Comparison of ENCODE assay signal across 9 mouse cellular contexts in the genomic region with DNA sequence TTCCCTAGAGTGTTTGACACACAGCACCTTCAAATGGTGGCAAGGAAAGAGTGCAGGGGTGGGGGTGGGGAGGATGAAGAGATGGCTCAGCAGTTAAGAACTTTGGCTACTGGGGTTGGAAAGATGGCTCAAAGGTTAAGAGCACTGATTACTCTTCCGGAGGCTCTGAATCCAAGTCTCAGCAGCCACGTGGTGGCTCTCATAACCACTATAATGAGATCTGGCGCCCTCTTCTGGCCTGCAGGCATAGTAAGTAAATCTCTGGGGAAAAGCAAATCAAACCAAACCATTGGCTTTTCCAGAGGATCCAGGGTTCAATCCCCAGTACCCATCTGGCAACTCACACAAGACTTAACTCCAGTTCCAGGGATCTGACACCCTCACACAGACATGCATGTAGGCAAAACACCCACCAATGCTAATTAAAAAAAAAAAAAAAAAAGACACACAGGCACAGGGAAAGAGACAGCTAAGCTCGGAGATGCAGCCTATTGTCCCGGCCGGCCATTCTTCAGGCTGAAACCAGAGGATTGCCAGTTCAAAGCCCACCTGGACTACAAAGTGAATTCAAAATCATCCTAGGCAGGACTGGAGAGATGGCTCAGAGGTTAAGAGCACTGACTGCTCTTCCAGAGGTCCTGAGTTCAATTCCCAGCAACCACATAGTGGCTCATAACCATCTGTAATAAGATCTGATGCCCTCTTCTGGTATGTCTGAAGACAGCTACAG. TPM values are rescaled to one million over a fixed set of nuclear protein-coding genes. Genes with fewer than 3 reads are reported as not detected.
DNase-seq lines count a peak whose midpoint lies in the region; ATAC-seq and TF ChIP-seq lines count a peak whose summit lies in the region.
"Had no signal": no experiment of that assay in that cellular context is flagged by ENCODE, and none has a peak within 500 bp of the region (broad histone marks: within the 10 kb centered on the region; RNA-seq: fewer than 3 reads in every experiment).

No protein-coding gene starts in this region.

- no peak for TF ChIP-seq POLR2A in heart, adult 2 months (IDR thresholded peaks at IDR 0.05; ENCODE audit: insufficient read depth, low read depth, low read length)

- no peak overlapping the region for H3K4me3 ChIP-seq in heart, adult 2 months
- H3K4me3 ChIP-seq in heart, embryonic 10.5 days: no peak overlapping the region
- H3K4me3 ChIP-seq in intestine, postnatal 0 days (ENCODE audit: low read depth, low read length): no peak overlapping the region
- H3K4me3 ChIP-seq: lung, embryonic 15.5 days had no signal

- peak; percentile 73 for TF ChIP-seq CTCF in heart, adult 2 months (IDR thresholded peaks at IDR 0.05)
- TF ChIP-seq CTCF in intestine, postnatal 0 days (IDR thresholded peaks at IDR 0.05; ENCODE audit: low read depth): peak; percentile 79

- H3K9me3 ChIP-seq in heart, embryonic 10.5 days: no peaks in the 10 kb centered on the region
- H3K9me3 ChIP-seq in intestine, postnatal 0 days (ENCODE audit: control insufficient read depth): no peaks in the 10 kb centered on the region
- H3K9me3 ChIP-seq: lung, embryonic 15.5 days had no signal

- no peak overlapping the region for H3K27ac ChIP-seq in heart, adult 2 months
- no peak overlapping the region for H3K27ac ChIP-seq in heart, embryonic 10.5 days
- H3K27ac ChIP-seq in intestine, postnatal 0 days (ENCODE audit: low read depth, low read length): no peak overlapping the region
- H3K27ac ChIP-seq: lung, embryonic 15.5 days had no signal

- H3K27me3 ChIP-seq in heart, adult 2 months (ENCODE audit: control insufficient read depth, insufficient read depth, low read length): no peaks in the 10 kb centered on the region
- H3K27me3 ChIP-seq in heart, embryonic 10.5 days (ENCODE audit: insufficient read depth, poor library complexity, severe bottlenecking): peaks cover 38% of the 10 kb centered on the region
- peaks cover 36% of the 10 kb centered on the region for H3K27me3 ChIP-seq in intestine, postnatal 0 days (replicated peaks; ENCODE audit: control insufficient read depth, insufficient read depth, low read length)

- H3K4me2 ChIP-seq in intestine, postnatal 0 days (replicated peaks; ENCODE audit: low read depth): no peak overlapping the region
- H3K4me2 ChIP-seq: lung, embryonic 15.5 days had no signal

- WGBS in heart, adult 2 months: 42% methylated on average over 6 of the region's 6 CpGs
- 45% methylated on average over 6 of the region's 6 CpGs for WGBS in heart, embryonic 10.5 days
- 47% methylated on average over 6 of the region's 6 CpGs for WGBS in intestine, postnatal 0 days

- H3K4me1 ChIP-seq in heart, adult 2 months (ENCODE audit: control insufficient read depth, insufficient read depth, low read length): 0 out of 2 replicates have a peak, but pooled peaks cover 3% of the 10 kb centered on the region
- H3K4me1 ChIP-seq in heart, embryonic 10.5 days: peaks cover 17% of the 10 kb centered on the region
- no peaks in the 10 kb centered on the region for H3K4me1 ChIP-seq in intestine, postnatal 0 days (replicated peaks; ENCODE audit: control insufficient read depth, insufficient read depth, low read length)

- no peaks in the 10 kb centered on the region for H3K79me2 ChIP-seq in heart, adult 2 months (replicated peaks; ENCODE audit: control insufficient read depth, insufficient read depth, low read length)

- H3K9ac ChIP-seq in heart, adult 2 months (ENCODE audit: low read depth, low read length): no peak overlapping the region
- H3K9ac ChIP-seq in intestine, postnatal 0 days (ENCODE audit: low read depth, low read length): no peak overlapping the region
- H3K9ac ChIP-seq: lung, embryonic 15.5 days had no signal

- intact Hi-C loops in heart, adult 2 months (cut with DNase I): no loop called here

- H3K36me3 ChIP-seq in heart, adult 2 months (ENCODE audit: control insufficient read depth, insufficient read depth, low read length): no peaks in the 10 kb centered on the region
- H3K36me3 ChIP-seq in heart, embryonic 10.5 days: no peaks in the 10 kb centered on the region
- H3K36me3 ChIP-seq in intestine, postnatal 0 days (ENCODE audit: control insufficient read depth, insufficient read depth): no peaks in the 10 kb centered on the region
- H3K36me3 ChIP-seq: lung, embryonic 15.5 days had no signal

- TF ChIP-seq EP300 in heart, adult 2 months (IDR thresholded peaks at IDR 0.05; ENCODE audit: insufficient read depth, low read depth, low read length): no peak

- DNase-seq in heart, adult 2 months: peak; percentile 45 to 56
- no peak for DNase-seq in heart, embryonic 10.5 days (ENCODE audit: low spot score)
- DNase-seq in 416B (ENCODE audit: low read depth) (peak; percentile 88), MN1 (ENCODE audit: low spot score) (peak; percentile 65)
- peak; percentile 48 to 77 for DNase-seq in lung, postnatal 4 days
- DNase-seq in thymus, postnatal 36 days: peak; percentile 55 to 60

- ATAC-seq in common myeloid progenitor, adult 5-6 weeks (replicated peaks; ENCODE audit: low read depth, poor library complexity, severe bottlenecking): peak; percentile 64
- ATAC-seq in intestine, postnatal 0 days: peak; percentile 58

RNA-seq across cellular contexts. Expression of a gene that starts 1.8 kb away (rescaled TPM):
- total RNA-seq in heart, adult 2 months (2021): 1 to 10 TPM; 5.9 to 6.0 TPM
- 6.7 and 7.6 TPM in 2 replicates for polyA plus RNA-seq in heart, adult 2 months (2012; rRNA removed)
- 0.28 and 0.45 TPM in 2 replicates for polyA plus RNA-seq in heart, embryonic 10.5 days (2016; fragmentation: Nextera tagmentation; extraction: Ambion mirVana)
- total RNA-seq in common myeloid progenitor, adult 5-6 weeks (2017): not detected in 2 replicates
- polyA plus RNA-seq in intestine, postnatal 0 days (2015; fragmentation: Nextera tagmentation; extraction: Ambion mirVana): 0.07 and 0.08 TPM in 2 replicates
- polyA plus RNA-seq: lung, embryonic 15.5 days had no signal

RNA-seq across cellular contexts. Expression of a gene that starts 8.2 kb away (rescaled TPM):
- 10 to 100 TPM; 85.0 to 99.5 TPM for total RNA-seq in heart, adult 2 months (2021)
- polyA plus RNA-seq in heart, adult 2 months (2012; rRNA removed): 117 and 151 TPM in 2 replicates
- polyA plus RNA-seq in heart, embryonic 10.5 days (2016; fragmentation: Nextera tagmentation; extraction: Ambion mirVana): 173 and 241 TPM in 2 replicates
- total RNA-seq in common myeloid progenitor, adult 5-6 weeks (2017): 451 and 564 TPM in 2 replicates
- 81.3 and 85.5 TPM in 2 replicates for polyA plus RNA-seq in intestine, postnatal 0 days (2015; fragmentation: Nextera tagmentation; extraction: Ambion mirVana)

RNA-seq across cellular contexts. Expression of a gene that starts 9.8 kb away (rescaled TPM):
- under 1 TPM; 0.11 to 0.50 TPM for total RNA-seq in heart, adult 2 months (2021)
- 0.32 and 0.43 TPM in 2 replicates for polyA plus RNA-seq in heart, adult 2 months (2012; rRNA removed)
- polyA plus RNA-seq in heart, embryonic 10.5 days (2016; fragmentation: Nextera tagmentation; extraction: Ambion mirVana): 1.5 and 2.6 TPM in 2 replicates
- not detected in 2 replicates for total RNA-seq in common myeloid progenitor, adult 5-6 weeks (2017)
- 2.0 TPM in 2 replicates for polyA plus RNA-seq in intestine, postnatal 0 days (2015; fragmentation: Nextera tagmentation; extraction: Ambion mirVana)

RNA-seq across cellular contexts. Expression of a gene that starts 16.9 kb away (rescaled TPM):
- total RNA-seq in heart, adult 2 months (2021): not detected
- 0.84 TPM in 1 of 2 replicates, not detected in the other for polyA plus RNA-seq in heart, adult 2 months (2012; rRNA removed)
- polyA plus RNA-seq in heart, embryonic 10.5 days (2016; fragmentation: Nextera tagmentation; extraction: Ambion mirVana): not detected in 2 replicates
- not detected in 2 replicates for total RNA-seq in common myeloid progenitor, adult 5-6 weeks (2017)
- polyA plus RNA-seq in intestine, postnatal 0 days (2015; fragmentation: Nextera tagmentation; extraction: Ambion mirVana): not detected in 2 replicates

RNA-seq across cellular contexts. Expression of a gene that starts 30.9 kb away (rescaled TPM):
- 100 to 1,000 TPM in 1 of 2 experiments, 10 to 100 TPM in 1; 96.9 to 115 TPM for total RNA-seq in heart, adult 2 months (2021)
- polyA plus RNA-seq in heart, adult 2 months (2012; rRNA removed): 111 and 135 TPM in 2 replicates
- 79.9 and 124 TPM in 2 replicates for polyA plus RNA-seq in heart, embryonic 10.5 days (2016; fragmentation: Nextera tagmentation; extraction: Ambion mirVana)
- total RNA-seq in common myeloid progenitor, adult 5-6 weeks (2017): 6.2 and 7.5 TPM in 2 replicates
- polyA plus RNA-seq in intestine, postnatal 0 days (2015; fragmentation: Nextera tagmentation; extraction: Ambion mirVana): 10.4 and 10.6 TPM in 2 replicates
